Mouse (Mus musculus) brain, embryonic 14.5 days (tissue): ENCODE data around the gene Rab2b.

Experiments used
- CTCF ChIP-seq: fragments of 200-500 bp; IDR thresholded peaks from 2 replicates; pipeline ENCODE4 v1.5.1; 2012; ENCODE audit warnings: inconsistent platforms, mild to moderate bottlenecking, moderate library complexity, borderline replicate concordance; ENCODE audit not compliant: insufficient read depth, insufficient read length; ENCODE audit errors: extremely low read depth
- POLR2A ChIP-seq: fragments of 200-500 bp; IDR thresholded peaks from 2 replicates; pipeline ENCODE4 v1.6.1; 2012; ENCODE audit warnings: mild to moderate bottlenecking, inconsistent platforms, borderline replicate concordance; ENCODE audit not compliant: poor library complexity, insufficient read depth, insufficient read length, severe bottlenecking; ENCODE audit errors: extremely low read depth

DNA sequence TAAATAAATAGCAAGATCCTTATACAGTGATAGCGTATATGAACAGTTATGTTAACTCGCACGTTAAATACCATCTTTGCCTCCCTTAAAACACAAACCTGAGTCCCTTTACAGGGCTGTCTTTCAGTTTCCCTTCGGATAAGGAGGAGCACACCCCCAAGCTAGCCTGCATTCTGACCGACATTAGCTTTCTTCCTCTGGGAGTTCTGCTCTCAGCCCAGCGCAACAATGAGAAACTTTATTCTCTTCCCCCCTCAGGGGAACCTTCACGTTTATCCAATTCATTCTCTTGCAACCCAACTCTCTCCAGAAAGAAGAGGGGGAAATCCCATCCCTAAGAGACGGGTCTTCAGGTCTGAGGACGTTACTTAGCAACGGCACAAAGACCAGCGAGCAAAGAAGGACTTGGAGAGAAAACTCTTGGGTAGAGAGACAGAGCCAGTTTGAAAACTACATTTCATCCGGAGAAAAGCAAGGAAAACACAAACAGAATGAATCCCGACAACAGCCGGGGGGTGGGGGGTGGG is 48.1 kb upstream of the Rab2b start:
- TF ChIP-seq CTCF (no peak), POLR2A (no peak)
